Mouse (Mus musculus): ENCODE measurements at regions not wholly inside any gene's neighbourhood (a gene's known extent, or its start where the extent isn't known, plus 50 kb on each side); places are given as distances from the start of the nearest gene placed in this dataset.

GRCm38 (mm10) chr1:55865274-55865673 is 459.6 kb downstream of the Plcl1 start:
- peak overlapping the region; percentile 44 for H3K4me2 ChIP-seq (ENCODE audit: low read depth)
- no peaks in the 10 kb centered on the region for H3K36me3 ChIP-seq (ENCODE audit: control insufficient read depth, insufficient read depth)
- TF ChIP-seq CEBPB (IDR thresholded peaks at IDR 0.05; ENCODE audit: insufficient read depth, poor library complexity, severe bottlenecking) (0 out of 2 replicates have a peak, but pooled peaks have one; percentile 21), MYOG (IDR thresholded peaks at IDR 0.05; ENCODE audit: control insufficient read depth in 1 of 3, insufficient read depth in 1 of 3, insufficient read length in 2 of 3, low read depth in 2 of 3) (peak in 1 of 3 experiments; percentile 25), USF1 (IDR thresholded peaks at IDR 0.05; ENCODE audit: low read depth) (no peak), MYOD1 (IDR thresholded peaks at IDR 0.05; ENCODE audit: control insufficient read depth in 1 of 3, insufficient read length in 2 of 3, low read depth in 2 of 3) (peak in 2 of 3 experiments; percentile 3 to 28), POLR2A (IDR thresholded peaks at IDR 0.05; ENCODE audit: insufficient read length, low read depth) (no peak), SRF (IDR thresholded peaks at IDR 0.05; ENCODE audit: control insufficient read depth, insufficient read length, low read depth) (no peak), TCF12 (IDR thresholded peaks at IDR 0.05; ENCODE audit: insufficient read depth, poor library complexity, severe bottlenecking) (no peak)
- H3ac ChIP-seq (ENCODE audit: control insufficient read depth, insufficient read length), result no peak overlapping the region
- H3K4me3 ChIP-seq, result no peak overlapping the region
- H3K27me3 ChIP-seq (ENCODE audit: control insufficient read depth, insufficient read depth, insufficient read length), result no peaks in the 10 kb centered on the region
- no peaks in the 10 kb centered on the region for H3K79me2 ChIP-seq (ENCODE audit: control insufficient read depth, insufficient read depth)

GRCm38 (mm10) chr1:55866677-55867076 is 461.0 kb downstream of the Plcl1 start:
- H3ac ChIP-seq (ENCODE audit: control insufficient read depth, insufficient read length), result no peak overlapping the region
- no peaks in the 10 kb centered on the region for H3K79me2 ChIP-seq (ENCODE audit: control insufficient read depth, insufficient read depth)
- H3K36me3 ChIP-seq (ENCODE audit: control insufficient read depth, insufficient read depth), result no peaks in the 10 kb centered on the region
- H3K4me3 ChIP-seq, result no peak overlapping the region
- H3K4me2 ChIP-seq (ENCODE audit: low read depth), result no peak overlapping the region
- no peak for TF ChIP-seq SRF (IDR thresholded peaks at IDR 0.05; ENCODE audit: control insufficient read depth, insufficient read length, low read depth)
- TF ChIP-seq REST (IDR thresholded peaks at IDR 0.05; ENCODE audit: insufficient read depth, insufficient read length), result no peak
- TF ChIP-seq MYOG (IDR thresholded peaks at IDR 0.05; ENCODE audit: control insufficient read depth in 1 of 3, insufficient read depth in 1 of 3, insufficient read length in 2 of 3, low read depth in 2 of 3), result no peak
- TF ChIP-seq TCF3 (IDR thresholded peaks at IDR 0.05; ENCODE audit: insufficient read length, low read depth), result no peak
- no peak for TF ChIP-seq POLR2A (IDR thresholded peaks at IDR 0.05; ENCODE audit: insufficient read length, low read depth)
- TF ChIP-seq POLR2AphosphoS2 (IDR thresholded peaks at IDR 0.05; ENCODE audit: insufficient read length, low read depth), result no peak
- no peak for TF ChIP-seq E2F4 (IDR thresholded peaks at IDR 0.05; ENCODE audit: insufficient read depth)
- TF ChIP-seq USF1 (IDR thresholded peaks at IDR 0.05; ENCODE audit: low read depth), result no peak
- no peak for TF ChIP-seq CEBPB (IDR thresholded peaks at IDR 0.05; ENCODE audit: insufficient read depth, poor library complexity, severe bottlenecking)
- no peak for TF ChIP-seq MAX (IDR thresholded peaks at IDR 0.05; ENCODE audit: low read depth)
- no peak for TF ChIP-seq TCF12 (IDR thresholded peaks at IDR 0.05; ENCODE audit: insufficient read depth, poor library complexity, severe bottlenecking)
- no peak for TF ChIP-seq MYOD1 (IDR thresholded peaks at IDR 0.05; ENCODE audit: control insufficient read depth in 1 of 3, insufficient read length in 2 of 3, low read depth in 2 of 3)
- no peaks in the 10 kb centered on the region for H3K27me3 ChIP-seq (ENCODE audit: control insufficient read depth, insufficient read depth, insufficient read length)

GRCm38 (mm10) chr1:55873583-55873982 is 467.9 kb downstream of the Plcl1 start:
- Histone ChIP-seq H3K36me3 (ENCODE audit: control insufficient read depth, insufficient read depth) (no peaks in the 10 kb centered on the region), H3K4me2 (ENCODE audit: low read depth) (no peak overlapping the region), H3K4me3 (no peak overlapping the region), H3ac (ENCODE audit: control insufficient read depth, insufficient read length) (no peak overlapping the region), H3K27me3 (ENCODE audit: control insufficient read depth, insufficient read depth, insufficient read length) (no peaks in the 10 kb centered on the region), H3K79me2 (ENCODE audit: control insufficient read depth, insufficient read depth) (no peaks in the 10 kb centered on the region)
- TF ChIP-seq POLR2A (IDR thresholded peaks at IDR 0.05; ENCODE audit: insufficient read length, low read depth) (no peak), USF1 (IDR thresholded peaks at IDR 0.05; ENCODE audit: low read depth) (no peak), TCF12 (IDR thresholded peaks at IDR 0.05; ENCODE audit: insufficient read depth, poor library complexity, severe bottlenecking) (no peak)

- no peak overlapping the region for H3K4me3 ChIP-seq
- H3K79me2 ChIP-seq (ENCODE audit: control insufficient read depth, insufficient read depth), result no peaks in the 10 kb centered on the region
- H3K4me2 ChIP-seq (ENCODE audit: low read depth), result peak overlapping the region; percentile 16
- no peaks in the 10 kb centered on the region for H3K36me3 ChIP-seq (ENCODE audit: control insufficient read depth, insufficient read depth)
- H3ac ChIP-seq (ENCODE audit: control insufficient read depth, insufficient read length), result no peak overlapping the region
- H3K27me3 ChIP-seq (ENCODE audit: control insufficient read depth, insufficient read depth, insufficient read length), result no peaks in the 10 kb centered on the region
- TF ChIP-seq MYOD1 (IDR thresholded peaks at IDR 0.05; ENCODE audit: control insufficient read depth in 1 of 3, insufficient read length in 2 of 3, low read depth in 2 of 3), result peak in 1 of 3 experiments; percentile 27
- TF ChIP-seq MYOG (IDR thresholded peaks at IDR 0.05; ENCODE audit: control insufficient read depth in 1 of 3, insufficient read depth in 1 of 3, insufficient read length in 2 of 3, low read depth in 2 of 3), result peak in 2 of 3 experiments; percentile 39 to 46
- no peak for TF ChIP-seq REST (IDR thresholded peaks at IDR 0.05; ENCODE audit: insufficient read depth, insufficient read length)
Measured at GRCm38 (mm10) chr1:55874143-55874867, 468.6 kb downstream of the Plcl1 start.

- no peaks in the 10 kb centered on the region for H3K79me2 ChIP-seq (ENCODE audit: control insufficient read depth, insufficient read depth)
- H3K4me2 ChIP-seq (ENCODE audit: low read depth), result no peak overlapping the region
- H3ac ChIP-seq (ENCODE audit: control insufficient read depth, insufficient read length), result no peak overlapping the region
- H3K36me3 ChIP-seq (ENCODE audit: control insufficient read depth, insufficient read depth), result no peaks in the 10 kb centered on the region
- no peaks in the 10 kb centered on the region for H3K27me3 ChIP-seq (ENCODE audit: control insufficient read depth, insufficient read depth, insufficient read length)
- no peak overlapping the region for H3K4me3 ChIP-seq
- no peak for TF ChIP-seq POLR2AphosphoS2 (IDR thresholded peaks at IDR 0.05; ENCODE audit: insufficient read length, low read depth)
- TF ChIP-seq SRF (IDR thresholded peaks at IDR 0.05; ENCODE audit: control insufficient read depth, insufficient read length, low read depth), result no peak
- TF ChIP-seq USF1 (IDR thresholded peaks at IDR 0.05; ENCODE audit: low read depth), result no peak
- no peak for TF ChIP-seq TCF3 (IDR thresholded peaks at IDR 0.05; ENCODE audit: insufficient read length, low read depth)
- TF ChIP-seq E2F4 (IDR thresholded peaks at IDR 0.05; ENCODE audit: insufficient read depth), result no peak
- TF ChIP-seq CEBPB (IDR thresholded peaks at IDR 0.05; ENCODE audit: insufficient read depth, poor library complexity, severe bottlenecking), result no peak
- no peak for TF ChIP-seq MYOD1 (IDR thresholded peaks at IDR 0.05; ENCODE audit: control insufficient read depth in 1 of 3, insufficient read length in 2 of 3, low read depth in 2 of 3)
- TF ChIP-seq POLR2A (IDR thresholded peaks at IDR 0.05; ENCODE audit: insufficient read length, low read depth), result no peak
- no peak for TF ChIP-seq MYOG (IDR thresholded peaks at IDR 0.05; ENCODE audit: control insufficient read depth in 1 of 3, insufficient read depth in 1 of 3, insufficient read length in 2 of 3, low read depth in 2 of 3)
Measured at GRCm38 (mm10) chr1:55874868-55875144, 469.1 kb downstream of the Plcl1 start.
